Mouse (Mus musculus): ENCODE results near the gene Sdk2. TPM values are rescaled to one million over a fixed set of nuclear protein-coding genes. Genes with fewer than 3 reads are reported as not detected.

Sdk2 gene
- polyA plus RNA-seq, 1 experiment from 2014 or later: 7.1 TPM

DNA sequence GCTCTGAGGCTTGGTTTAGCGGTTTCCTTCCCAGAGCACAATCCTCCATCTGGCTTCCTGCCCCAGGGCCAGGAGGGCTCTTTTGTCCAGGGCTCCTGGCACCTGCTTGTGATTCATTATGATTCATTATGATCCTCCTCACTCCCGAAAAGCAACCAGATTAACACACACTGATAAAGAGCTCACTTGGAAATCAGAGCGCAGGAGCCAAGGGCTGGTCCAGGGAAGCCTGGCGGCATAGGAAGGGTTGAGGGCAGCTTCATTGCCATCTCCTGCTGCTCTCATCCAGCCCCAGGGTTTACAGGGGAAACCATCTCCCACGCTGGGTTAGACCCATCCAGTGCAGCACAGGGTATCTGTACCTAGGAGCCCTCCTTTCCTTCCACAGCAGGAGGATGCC is 143.7 kb downstream of the Sdk2 start:
- no peaks in the 10 kb centered on the region for H3K36me3 ChIP-seq
- H3K27me3 ChIP-seq: no peaks in the 10 kb centered on the region
- WGBS: 26% methylated on average over 5 of the region's 5 CpGs
- peaks cover 22% of the 10 kb centered on the region for H3K4me1 ChIP-seq
- H3K9ac ChIP-seq (replicated peaks): no peak overlapping the region
- peak overlapping the region; percentile 75 for H3K27ac ChIP-seq (replicated peaks)
- ATAC-seq (ENCODE audit: low FRiP score, low read depth): peak; percentile 76
- H3K4me3 ChIP-seq: no peak overlapping the region
- H3K9me3 ChIP-seq: no peaks in the 10 kb centered on the region
- no peak overlapping the region for H3K4me2 ChIP-seq (replicated peaks)

DNA sequence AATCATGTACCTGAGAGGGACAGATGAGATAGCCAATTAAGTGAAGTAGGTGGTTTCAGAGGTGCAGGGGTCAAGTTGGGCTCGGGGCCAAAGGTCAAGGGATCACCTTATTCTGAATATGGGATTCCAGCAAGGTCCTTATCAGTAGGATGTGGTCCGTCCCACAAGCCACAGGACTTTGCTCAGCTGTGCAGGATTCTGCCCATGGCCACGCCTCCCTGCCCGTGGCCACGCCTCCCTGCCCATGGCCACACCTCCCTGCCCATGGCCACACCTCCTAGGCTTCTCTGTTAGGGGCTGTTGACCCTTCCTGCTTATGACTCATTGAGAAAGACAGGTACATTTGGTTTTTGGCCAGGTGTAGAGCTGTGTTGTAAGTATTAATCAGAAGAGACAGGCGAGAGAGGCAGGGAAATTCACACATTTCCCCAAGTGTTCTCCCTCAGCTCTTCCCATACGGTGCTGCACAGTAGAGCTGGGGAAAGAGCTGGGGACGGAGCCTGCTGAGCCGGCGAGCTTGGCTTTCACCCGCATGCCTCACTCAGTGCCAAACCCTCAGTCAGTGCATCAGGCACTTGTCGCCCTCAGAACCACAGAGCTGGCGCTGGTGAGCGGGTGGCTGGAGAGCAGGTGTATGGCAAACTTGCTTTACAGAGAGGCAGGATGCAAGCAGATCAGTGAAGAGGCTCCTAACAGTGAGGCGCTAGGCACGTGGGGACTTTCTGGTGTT is 163.6 kb downstream of the Sdk2 start:
- ATAC-seq (ENCODE audit: low FRiP score, low read depth): no peak
- H3K9ac ChIP-seq (replicated peaks): no peak overlapping the region
- WGBS: 83% methylated on average over 16 of the region's 16 CpGs
- no peaks in the 10 kb centered on the region for H3K9me3 ChIP-seq
- no peak overlapping the region for H3K4me2 ChIP-seq (replicated peaks)
- H3K36me3 ChIP-seq: no peaks in the 10 kb centered on the region
- peaks cover 14% of the 10 kb centered on the region; the same call in 1 of the 2 replicates for H3K27me3 ChIP-seq
- peaks cover 11% of the 10 kb centered on the region for H3K4me1 ChIP-seq
- no peak overlapping the region for H3K27ac ChIP-seq (replicated peaks)
- H3K4me3 ChIP-seq: no peak overlapping the region

DNA sequence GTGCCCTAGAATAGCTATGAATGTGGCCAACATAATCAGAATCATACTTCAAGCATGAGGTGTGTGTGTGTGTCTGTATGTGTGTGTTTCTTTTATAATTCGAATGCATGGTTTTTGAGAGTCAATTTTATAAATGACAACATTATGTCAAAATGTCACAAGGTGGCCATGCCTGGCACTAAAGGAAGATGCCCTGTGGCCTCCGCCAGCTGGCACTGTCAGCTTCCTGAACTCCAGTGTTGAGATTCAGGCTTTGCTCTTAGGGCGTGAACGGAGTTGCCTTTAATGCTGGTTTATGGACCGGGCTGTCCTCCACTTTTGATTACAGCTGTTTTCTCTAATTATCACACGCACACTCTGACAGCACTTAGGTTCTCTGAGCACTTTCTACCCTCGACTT is 164.9 kb downstream of the Sdk2 start:
- H3K9ac ChIP-seq (replicated peaks): no peak overlapping the region
- WGBS: 90% methylated on average over 7 of the region's 7 CpGs
- H3K4me1 ChIP-seq: peaks cover 6% of the 10 kb centered on the region; the same call in 1 of the 2 replicates
- H3K4me2 ChIP-seq (replicated peaks): no peak overlapping the region
- no peaks in the 10 kb centered on the region for H3K9me3 ChIP-seq
- H3K36me3 ChIP-seq: no peaks in the 10 kb centered on the region
- no peak for ATAC-seq (ENCODE audit: low FRiP score, low read depth)
- H3K27ac ChIP-seq (replicated peaks): no peak overlapping the region
- no peak overlapping the region for H3K4me3 ChIP-seq
- peaks cover 5% of the 10 kb centered on the region; the same call in 1 of the 2 replicates for H3K27me3 ChIP-seq

DNA sequence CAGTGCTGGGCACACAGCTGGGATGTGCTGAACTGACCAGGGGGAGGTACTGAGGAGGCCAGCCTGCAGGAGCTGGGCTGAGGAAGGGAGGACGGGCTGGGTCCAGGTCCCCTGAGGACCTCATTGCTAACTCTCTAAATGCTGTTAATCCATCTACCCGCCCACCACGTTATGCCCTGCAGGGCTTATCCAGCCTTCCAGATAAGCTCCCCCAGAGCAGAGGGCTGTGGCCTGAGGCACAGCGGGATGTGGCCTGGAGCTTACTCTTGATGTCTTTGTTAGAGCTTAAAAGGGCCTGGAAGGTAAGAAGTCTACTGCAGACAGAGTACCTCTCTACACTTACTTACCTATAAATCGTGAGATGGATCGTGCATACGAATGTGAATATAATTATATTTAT is 168.2 kb downstream of the Sdk2 start:
- no peaks in the 10 kb centered on the region for H3K9me3 ChIP-seq
- peak overlapping the region; percentile 24; the same call in 1 of the 2 replicates for H3K9ac ChIP-seq (replicated peaks)
- no peaks in the 10 kb centered on the region for H3K36me3 ChIP-seq
- ATAC-seq (ENCODE audit: low FRiP score, low read depth): no peak
- H3K4me3 ChIP-seq: no peak overlapping the region
- H3K27me3 ChIP-seq: 0 out of 2 replicates have a peak, but pooled peaks cover 4% of the 10 kb centered on the region
- 22% methylated on average over 7 of the region's 7 CpGs for WGBS
- peak overlapping the region; percentile 49; the same call in 1 of the 2 replicates for H3K27ac ChIP-seq (replicated peaks)
- H3K4me1 ChIP-seq: peaks cover 6% of the 10 kb centered on the region; the same call in 1 of the 2 replicates
- H3K4me2 ChIP-seq (replicated peaks): no peak overlapping the region

DNA sequence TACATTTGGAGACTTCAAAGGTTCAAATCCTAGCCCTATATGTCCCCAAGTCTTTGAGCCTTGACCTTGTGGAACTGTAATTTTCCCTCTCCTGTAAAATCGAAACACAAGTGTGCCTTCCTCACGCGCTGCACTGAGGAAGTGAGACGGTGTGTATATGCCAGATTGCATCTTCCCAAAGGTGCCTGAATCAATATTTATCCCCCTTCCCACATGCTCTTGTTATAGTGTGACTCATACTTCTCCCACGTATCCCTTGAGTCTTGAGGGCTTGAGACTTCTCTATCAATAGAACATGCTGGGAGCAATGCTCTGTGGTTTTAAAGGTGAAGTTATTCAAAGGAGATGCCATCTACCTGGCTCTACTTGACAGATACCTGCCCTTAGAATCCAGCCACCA is 170.8 kb downstream of the Sdk2 start:
- Histone ChIP-seq H3K27me3 (no peaks in the 10 kb centered on the region), H3K27ac (replicated peaks) (no peak overlapping the region), H3K4me1 (peaks cover 13% of the 10 kb centered on the region), H3K4me2 (replicated peaks) (no peak overlapping the region), H3K9me3 (no peaks in the 10 kb centered on the region), H3K36me3 (no peaks in the 10 kb centered on the region), H3K4me3 (no peak overlapping the region), H3K9ac (replicated peaks) (no peak overlapping the region)
- ATAC-seq (ENCODE audit: low FRiP score, low read depth): no peak
- WGBS: 91% methylated on average over 5 of the region's 5 CpGs

DNA sequence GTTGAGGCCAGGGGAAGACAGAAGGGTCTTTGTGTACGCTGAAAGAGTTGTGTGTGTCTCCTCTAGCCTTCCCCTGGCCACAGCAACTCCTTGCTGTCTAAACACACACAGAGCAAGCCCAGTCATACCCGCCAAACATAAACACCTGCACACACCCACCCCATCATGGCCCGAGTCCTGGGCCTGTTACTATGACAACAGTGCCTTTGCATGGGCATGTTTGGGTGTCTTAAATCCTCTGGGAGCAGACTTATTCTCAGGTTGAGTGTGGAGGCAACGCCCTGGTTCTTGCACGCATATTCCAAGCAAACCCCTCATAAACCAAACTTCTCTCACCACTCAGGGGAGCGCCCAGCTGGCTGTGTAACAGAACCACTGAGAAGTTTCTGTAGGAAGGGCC is 173.9 kb downstream of the Sdk2 start:
- no peak for ATAC-seq (ENCODE audit: low FRiP score, low read depth)
- Histone ChIP-seq H3K27ac (replicated peaks) (no peak overlapping the region), H3K9me3 (no peaks in the 10 kb centered on the region), H3K4me1 (peaks cover 8% of the 10 kb centered on the region), H3K4me2 (replicated peaks) (no peak overlapping the region), H3K36me3 (no peaks in the 10 kb centered on the region), H3K9ac (replicated peaks) (no peak overlapping the region), H3K4me3 (no peak overlapping the region), H3K27me3 (no peaks in the 10 kb centered on the region)
- 63% methylated on average over 6 of the region's 6 CpGs for WGBS

DNA sequence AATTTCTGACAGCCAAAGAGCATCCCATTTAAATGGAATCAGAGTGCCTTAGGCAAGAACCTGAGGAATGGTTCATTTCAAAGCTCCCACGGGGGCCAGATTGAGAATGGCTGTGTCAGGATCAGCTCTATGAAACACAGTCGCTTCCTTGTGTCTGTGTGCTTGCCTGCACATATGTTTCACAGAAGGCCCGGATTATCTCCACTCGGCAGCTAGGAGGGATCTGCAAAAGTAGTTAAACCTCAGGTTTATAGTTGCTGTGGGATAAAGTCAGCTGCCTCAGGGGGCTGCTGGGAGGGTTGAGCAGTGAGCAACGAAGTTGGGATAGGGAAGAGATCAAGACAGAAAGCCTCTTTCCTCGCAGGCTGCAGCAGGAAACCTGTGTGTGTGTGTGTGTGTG is 174.8 kb downstream of the Sdk2 start:
- Histone ChIP-seq H3K36me3 (no peaks in the 10 kb centered on the region), H3K4me3 (no peak overlapping the region), H3K27me3 (no peaks in the 10 kb centered on the region), H3K27ac (replicated peaks) (no peak overlapping the region), H3K4me1 (peaks cover 8% of the 10 kb centered on the region), H3K4me2 (replicated peaks) (no peak overlapping the region), H3K9me3 (no peaks in the 10 kb centered on the region), H3K9ac (replicated peaks) (no peak overlapping the region)
- ATAC-seq (ENCODE audit: low FRiP score, low read depth): no peak; the same call in 1 of the 2 replicates
- WGBS: 60% methylated on average over 6 of the region's 6 CpGs

DNA sequence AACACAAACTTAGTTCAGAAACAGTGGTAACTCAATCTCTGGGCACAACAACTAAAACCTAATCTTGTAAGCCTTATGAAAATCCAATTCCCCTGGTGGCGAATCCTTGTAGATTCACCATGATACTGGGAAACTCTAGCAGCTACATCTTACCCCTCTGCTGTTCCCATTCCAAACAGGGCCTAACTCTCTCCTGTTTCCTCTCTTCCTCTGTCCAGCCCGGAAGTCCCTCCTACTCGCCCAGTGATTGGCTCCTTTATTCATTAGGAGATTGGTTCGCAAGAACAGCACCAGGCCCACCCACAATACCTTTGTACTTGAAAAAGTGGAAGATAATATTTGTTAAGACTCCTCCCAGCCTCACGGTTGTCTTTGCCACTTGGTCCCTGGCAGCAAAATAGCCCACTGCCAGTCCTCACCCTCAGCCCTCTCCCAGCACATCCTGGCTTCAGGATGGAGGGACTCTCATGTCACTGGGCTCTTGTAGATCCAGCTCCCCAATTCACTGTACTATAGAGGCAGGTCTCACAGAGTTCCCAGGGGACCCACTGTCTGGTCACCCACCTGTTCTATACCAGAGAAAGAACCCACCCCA is 178.6 kb downstream of the Sdk2 start:
- Histone ChIP-seq H3K27me3 (no peaks in the 10 kb centered on the region), H3K36me3 (no peaks in the 10 kb centered on the region), H3K4me2 (replicated peaks) (no peak overlapping the region), H3K9me3 (no peaks in the 10 kb centered on the region), H3K9ac (replicated peaks) (no peak overlapping the region), H3K4me1 (peaks cover 4% of the 10 kb centered on the region), H3K4me3 (no peak overlapping the region), H3K27ac (replicated peaks) (no peak overlapping the region)
- ATAC-seq (ENCODE audit: low FRiP score, low read depth): no peak
- 83% methylated on average over 5 of the region's 5 CpGs for WGBS

DNA sequence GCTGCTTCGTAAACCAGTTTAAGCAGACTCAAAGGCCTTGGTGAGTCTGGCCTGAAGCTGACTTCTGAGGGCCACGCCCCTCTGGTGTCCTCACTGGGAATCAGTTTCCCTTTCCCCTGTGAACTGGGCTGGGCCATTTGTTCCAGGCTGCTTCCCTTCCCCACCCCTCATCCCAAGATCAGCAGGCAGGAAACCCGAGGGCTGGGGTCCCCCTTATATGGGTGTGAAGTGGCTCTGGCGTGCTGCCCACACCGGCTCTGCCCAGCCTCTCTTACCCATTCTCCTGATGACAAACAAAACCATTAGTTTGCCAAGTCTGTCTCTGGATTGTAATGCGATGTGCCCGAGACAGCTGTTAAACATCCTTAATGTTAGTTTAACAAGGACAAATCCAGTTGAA is 180.5 kb downstream of the Sdk2 start:
- H3K4me3 ChIP-seq: no peak overlapping the region
- no peak for ATAC-seq (ENCODE audit: low FRiP score, low read depth)
- H3K9me3 ChIP-seq: no peaks in the 10 kb centered on the region
- H3K36me3 ChIP-seq: no peaks in the 10 kb centered on the region
- no peaks in the 10 kb centered on the region for H3K27me3 ChIP-seq
- no peaks in the 10 kb centered on the region for H3K4me1 ChIP-seq
- H3K4me2 ChIP-seq (replicated peaks): no peak overlapping the region
- H3K27ac ChIP-seq (replicated peaks): no peak overlapping the region
- H3K9ac ChIP-seq (replicated peaks): no peak overlapping the region
- 79% methylated on average over 7 of the region's 7 CpGs for WGBS

DNA sequence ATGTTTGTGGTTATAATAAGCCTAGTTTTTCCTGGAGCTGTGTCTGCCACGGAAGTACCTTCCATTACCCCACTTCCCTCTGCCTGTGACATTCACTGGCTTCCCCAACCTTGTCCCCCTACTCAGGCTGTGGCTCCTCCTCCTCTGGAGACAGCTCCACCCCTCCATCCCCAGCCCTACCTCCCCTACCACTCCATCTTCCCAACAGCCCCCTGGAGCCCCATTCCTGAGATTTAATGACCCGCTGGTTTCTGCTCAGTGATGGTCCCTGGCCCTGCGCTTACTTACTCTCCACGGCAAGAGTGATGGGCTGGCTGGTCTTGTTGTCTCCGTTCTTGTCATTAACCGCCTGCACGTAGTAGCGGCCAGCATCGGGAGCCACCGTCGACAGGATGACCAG is 181.9 kb downstream of the Sdk2 start:
- no peak overlapping the region for H3K27ac ChIP-seq (replicated peaks)
- ATAC-seq (ENCODE audit: low FRiP score, low read depth): no peak
- WGBS: 79% methylated on average over 11 of the region's 11 CpGs

DNA sequence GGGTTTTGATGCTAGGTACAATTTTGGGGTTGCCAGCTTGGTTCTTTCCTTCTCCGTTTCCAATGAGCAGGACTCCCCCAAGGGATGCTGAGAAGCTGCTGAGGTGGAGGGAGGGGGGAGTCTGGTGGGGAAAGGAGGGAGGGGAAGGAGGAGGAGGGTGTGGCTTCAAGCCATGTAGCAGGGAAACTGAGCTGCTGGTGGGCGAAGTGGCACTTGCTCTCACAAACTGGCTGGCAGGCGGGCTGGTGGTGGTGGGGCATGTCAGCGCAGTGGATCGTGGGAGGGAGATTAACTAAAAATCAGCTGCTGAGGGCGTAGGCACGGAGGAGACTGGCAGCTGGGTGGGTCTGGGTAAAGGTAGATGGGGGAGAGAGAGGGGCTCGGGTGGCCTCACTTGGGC is 183.8 kb downstream of the Sdk2 start:
- 76% methylated on average over 8 of the region's 8 CpGs for WGBS
- ATAC-seq (ENCODE audit: low FRiP score, low read depth): no peak
- H3K36me3 ChIP-seq: no peaks in the 10 kb centered on the region

More for the DNA sequence above, 181.9 kb downstream of the Sdk2 start:
- no peak overlapping the region for H3K9ac ChIP-seq (replicated peaks)
- H3K4me2 ChIP-seq (replicated peaks): no peak overlapping the region
- H3K4me1 ChIP-seq: no peaks in the 10 kb centered on the region
- no peaks in the 10 kb centered on the region for H3K27me3 ChIP-seq
- H3K36me3 ChIP-seq: no peaks in the 10 kb centered on the region
- H3K9me3 ChIP-seq: no peaks in the 10 kb centered on the region
- H3K4me3 ChIP-seq: no peak overlapping the region

DNA sequence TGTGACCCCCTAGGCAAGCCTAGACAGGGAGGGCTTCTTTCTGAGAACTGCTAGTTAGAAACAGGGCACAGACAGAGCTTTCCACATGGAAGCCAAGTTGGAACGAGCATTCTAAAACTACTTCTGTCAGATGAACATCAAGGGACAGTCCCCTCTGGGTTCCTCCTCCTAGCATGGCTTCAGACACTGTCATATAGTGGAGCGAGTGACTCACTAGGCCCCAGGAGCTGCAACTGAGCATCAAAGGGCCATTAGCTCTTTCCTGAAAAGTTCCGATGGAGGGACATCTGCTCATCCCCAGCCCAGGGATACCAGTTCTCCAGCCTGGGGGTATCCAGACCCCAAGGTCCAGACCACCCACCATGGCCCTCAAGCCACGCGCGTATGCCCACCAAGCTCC is 185.0 kb downstream of the Sdk2 start:
- Histone ChIP-seq H3K27me3 (no peaks in the 10 kb centered on the region), H3K4me1 (no peaks in the 10 kb centered on the region), H3K4me3 (no peak overlapping the region), H3K4me2 (replicated peaks) (no peak overlapping the region), H3K9me3 (no peaks in the 10 kb centered on the region), H3K27ac (replicated peaks) (no peak overlapping the region), H3K36me3 (no peaks in the 10 kb centered on the region), H3K9ac (replicated peaks) (no peak overlapping the region)
- ATAC-seq (ENCODE audit: low FRiP score, low read depth): no peak
- WGBS: 88% methylated on average over 6 of the region's 6 CpGs

More for the DNA sequence above, 183.8 kb downstream of the Sdk2 start:
- H3K9ac ChIP-seq (replicated peaks): no peak overlapping the region
- H3K4me3 ChIP-seq: no peak overlapping the region
- H3K9me3 ChIP-seq: no peaks in the 10 kb centered on the region
- H3K27ac ChIP-seq (replicated peaks): no peak overlapping the region
- H3K27me3 ChIP-seq: no peaks in the 10 kb centered on the region
- no peaks in the 10 kb centered on the region for H3K4me1 ChIP-seq
- no peak overlapping the region for H3K4me2 ChIP-seq (replicated peaks)

All from midbrain, embryonic 12.5 days (tissue).